Mouse (Mus musculus) liver, embryonic 14.5 days (tissue): ENCODE results near the gene 1700125H20Rik.

Source experiments
- CTCF ChIP-seq: IDR thresholded peaks from 2 replicates; pipeline ENCODE4 v1.5.1; 2016; ENCODE audit warnings: antibody characterized with exemption, low read depth, control low read depth
- EP300 ChIP-seq: IDR thresholded peaks from 2 replicates; pipeline ENCODE4 v1.6.1; 2016; ENCODE audit warnings: antibody characterized with exemption, low read depth

- TF ChIP-seq CTCF (peak; percentile 46), EP300 (peak; percentile 45; the same call in 1 of the 2 replicates)
Observed at GRCm38 (mm10) chr11:85139581-85140540, 30.3 kb upstream of the 1700125H20Rik start, which contains the start of gene Usp32.
